ENCODE assay signal across 8 mouse cellular contexts in the genomic region with DNA sequence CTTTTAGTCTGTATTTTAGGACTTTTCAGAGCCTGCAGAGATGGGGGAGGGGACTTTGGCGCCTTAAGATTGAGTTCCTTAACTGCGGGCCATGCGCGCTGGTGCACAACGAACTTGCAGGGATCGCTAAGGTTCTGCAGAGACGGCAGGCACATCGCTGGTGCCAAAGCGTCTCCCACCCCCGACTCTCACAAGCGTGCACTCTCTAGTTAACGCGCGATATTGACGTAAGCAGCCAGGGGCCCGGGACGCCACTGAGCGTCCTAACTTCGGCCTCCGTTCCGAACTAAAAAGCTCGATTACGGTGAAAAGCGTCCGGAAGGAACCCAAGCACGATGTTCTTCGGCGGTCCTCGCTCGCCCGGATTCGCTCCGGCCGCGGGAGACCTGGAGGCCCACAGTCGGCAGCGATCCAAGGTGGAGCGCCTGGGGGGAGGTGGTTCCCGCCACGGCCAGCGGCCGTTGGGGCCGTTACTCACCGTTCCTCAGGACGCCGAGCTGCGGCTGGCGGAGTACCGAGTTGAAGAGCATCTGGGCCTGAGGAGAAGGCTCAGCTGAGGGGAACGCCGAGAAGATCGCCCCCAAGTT. TPM values are rescaled to one million over a fixed set of nuclear protein-coding genes. Genes with fewer than 3 reads are reported as not detected.
DNase-seq lines count a peak whose midpoint lies in the region; ATAC-seq and TF ChIP-seq lines count a peak whose summit lies in the region.

No protein-coding gene starts in this region.

- peaks cover 37% of the 10 kb centered on the region for H3K4me1 ChIP-seq in heart, embryonic 13.5 days
- H3K4me1 ChIP-seq in embryonic fibroblast, embryonic 13.5 days (ENCODE audit: control insufficient read depth, insufficient read depth, low read length): peaks cover 8% of the 10 kb centered on the region
- peaks cover 14% of the 10 kb centered on the region; the same call in 1 of the 2 replicates for H3K4me1 ChIP-seq in intestine, embryonic 15.5 days (replicated peaks)
- peaks cover 25% of the 10 kb centered on the region for H3K4me1 ChIP-seq in liver, postnatal 0 days (ENCODE audit: insufficient read depth)
- H3K4me1 ChIP-seq in neural tube, embryonic 14.5 days (ENCODE audit: control insufficient read depth, insufficient read depth, low read length): peaks cover 16% of the 10 kb centered on the region

- peak; percentile 25; the same call in 1 of the 2 replicates for TF ChIP-seq EP300 in liver, postnatal 0 days (IDR thresholded peaks at IDR 0.05; ENCODE audit: low read depth)

- H3K4me3 ChIP-seq in heart, embryonic 13.5 days: peak overlapping the region; percentile 91
- H3K4me3 ChIP-seq in embryonic fibroblast, embryonic 13.5 days (ENCODE audit: insufficient read depth, low read length): peak overlapping the region; percentile 64
- H3K4me3 ChIP-seq in intestine, embryonic 15.5 days (replicated peaks): peak overlapping the region; percentile 91
- peak overlapping the region; percentile 83 for H3K4me3 ChIP-seq in liver, postnatal 0 days (ENCODE audit: low read depth, low read length)
- peak overlapping the region; percentile 81 for H3K4me3 ChIP-seq in neural tube, embryonic 14.5 days (ENCODE audit: low read depth, low read length)

- under 1% methylated on average over 52 of the region's 52 CpGs for WGBS in heart, embryonic 13.5 days
- WGBS in intestine, embryonic 15.5 days: under 1% methylated on average over 52 of the region's 52 CpGs
- under 1% methylated on average over 52 of the region's 52 CpGs for WGBS in liver, postnatal 0 days (ENCODE audit: insufficient replicate concordance)
- WGBS in neural tube, embryonic 14.5 days: 0% methylated on average over 52 of the region's 52 CpGs

- peak; percentile 83 for TF ChIP-seq POLR2A in embryonic fibroblast, embryonic 13.5 days (IDR thresholded peaks at IDR 0.05; ENCODE audit: low read depth, low read length)

- ATAC-seq in heart, embryonic 13.5 days (ENCODE audit: extremely low read depth, insufficient number of reproducible peaks, low FRiP score, low TSS enrichment): peak; percentile 0; the same call in 1 of the 2 replicates
- ATAC-seq in intestine, embryonic 15.5 days: peak; percentile 50
- peak; percentile 28 for ATAC-seq in liver, postnatal 0 days
- no peak for ATAC-seq in neural tube, embryonic 14.5 days (ENCODE audit: low read depth)

- TF ChIP-seq CTCF in embryonic fibroblast, embryonic 13.5 days (IDR thresholded peaks at IDR 0.05; ENCODE audit: borderline replicate concordance, insufficient read depth, low read length): no peak
- TF ChIP-seq CTCF in liver, postnatal 0 days (IDR thresholded peaks at IDR 0.05; ENCODE audit: low read depth): no peak

- DNase-seq in heart, adult 8-10 months (ENCODE audit: low spot score): no peak
- DNase-seq in Muller cell, postnatal 12 days (ENCODE audit: inconsistent ontology term): peak; percentile 84
- peak; percentile 75 for DNase-seq in liver, postnatal 0 days
- no peak for DNase-seq in layer of hippocampus, adult 9-11 months

- peaks cover 4% of the 10 kb centered on the region; the same call in 1 of the 2 replicates for H3K9me3 ChIP-seq in heart, embryonic 13.5 days
- no peaks in the 10 kb centered on the region for H3K9me3 ChIP-seq in intestine, embryonic 15.5 days
- H3K9me3 ChIP-seq in liver, postnatal 0 days (ENCODE audit: low read length): no peaks in the 10 kb centered on the region
- H3K9me3 ChIP-seq in neural tube, embryonic 14.5 days (ENCODE audit: control insufficient read depth, low read length): no peaks in the 10 kb centered on the region

- peak overlapping the region; percentile 85 for H3K4me2 ChIP-seq in heart, embryonic 13.5 days
- peak overlapping the region; percentile 60 for H3K4me2 ChIP-seq in intestine, embryonic 15.5 days (replicated peaks)
- H3K4me2 ChIP-seq in liver, postnatal 0 days (ENCODE audit: low read depth, low read length): peak overlapping the region; percentile 73
- H3K4me2 ChIP-seq in neural tube, embryonic 14.5 days (ENCODE audit: low read depth, low read length): peak overlapping the region; percentile 91

- H3K9ac ChIP-seq in heart, embryonic 13.5 days: peak overlapping the region; percentile 90
- peak overlapping the region; percentile 75 for H3K9ac ChIP-seq in intestine, embryonic 15.5 days
- peak overlapping the region; percentile 81 for H3K9ac ChIP-seq in liver, postnatal 0 days (replicated peaks)
- peak overlapping the region; percentile 56 for H3K9ac ChIP-seq in neural tube, embryonic 14.5 days (replicated peaks; ENCODE audit: low read depth, low read length)

- peaks cover 18% of the 10 kb centered on the region for H3K36me3 ChIP-seq in heart, embryonic 13.5 days
- no peaks in the 10 kb centered on the region for H3K36me3 ChIP-seq in intestine, embryonic 15.5 days
- no peaks in the 10 kb centered on the region; the same call in 1 of the 2 replicates for H3K36me3 ChIP-seq in liver, postnatal 0 days (replicated peaks; ENCODE audit: insufficient read depth, low read length)
- H3K36me3 ChIP-seq in neural tube, embryonic 14.5 days (ENCODE audit: control insufficient read depth, insufficient read depth, low read length): no peaks in the 10 kb centered on the region

- no peaks in the 10 kb centered on the region for H3K27me3 ChIP-seq in heart, embryonic 13.5 days (replicated peaks)
- H3K27me3 ChIP-seq in intestine, embryonic 15.5 days (replicated peaks): no peaks in the 10 kb centered on the region
- H3K27me3 ChIP-seq in liver, postnatal 0 days (ENCODE audit: insufficient read depth, low read length): no peaks in the 10 kb centered on the region
- no peaks in the 10 kb centered on the region for H3K27me3 ChIP-seq in neural tube, embryonic 14.5 days (ENCODE audit: control insufficient read depth, insufficient read depth, low read length)

- H3K27ac ChIP-seq in heart, embryonic 13.5 days (replicated peaks): peak overlapping the region; percentile 94
- peak overlapping the region; percentile 76 for H3K27ac ChIP-seq in embryonic fibroblast, embryonic 13.5 days (ENCODE audit: insufficient read depth, low read length)
- peak overlapping the region; percentile 93 for H3K27ac ChIP-seq in intestine, embryonic 15.5 days
- peak overlapping the region; percentile 76 for H3K27ac ChIP-seq in liver, postnatal 0 days (ENCODE audit: low read depth)
- no peak overlapping the region for H3K27ac ChIP-seq in neural tube, embryonic 14.5 days (ENCODE audit: low read depth, low read length)

RNA-seq across cellular contexts. Expression of a gene that starts 0.4 kb away (rescaled TPM):
- 29.3 and 31.2 TPM in 2 replicates for polyA plus RNA-seq in heart, embryonic 13.5 days (2015; fragmentation: Nextera tagmentation; extraction: Ambion mirVana)
- total RNA-seq in heart, adult 8-10 months (2022): under 1 TPM; 0.06 to 0.34 (median 0.20) TPM
- polyA plus RNA-seq in embryonic fibroblast, embryonic 13.5 days (2011; ENCODE audit: insufficient read length, low read depth, missing spikeins): 14.6 and 25.1 TPM in 2 replicates
- 33.8 and 38.7 TPM in 2 replicates for polyA plus RNA-seq in intestine, embryonic 15.5 days (2015; fragmentation: Nextera tagmentation; extraction: Ambion mirVana)
- 10.7 and 11.8 TPM in 2 replicates for polyA plus RNA-seq in liver, postnatal 0 days (2015; fragmentation: Nextera tagmentation; extraction: Ambion mirVana)
- 3.5 and 5.7 TPM in 2 replicates for polyA plus RNA-seq in neural tube, embryonic 14.5 days (2014; fragmentation: Nextera tagmentation; extraction: Ambion mirVana)

RNA-seq across cellular contexts. Expression of a gene that starts 0.5 kb away (rescaled TPM):
- 34.1 and 37.2 TPM in 2 replicates for polyA plus RNA-seq in heart, embryonic 13.5 days (2015; fragmentation: Nextera tagmentation; extraction: Ambion mirVana)
- 10 to 100 TPM in 3 of 4 experiments, 1 to 10 TPM in 1; 9.7 to 11.2 (median 10.8) TPM for total RNA-seq in heart, adult 8-10 months (2022)
- polyA plus RNA-seq in embryonic fibroblast, embryonic 13.5 days (2011; ENCODE audit: insufficient read length, low read depth, missing spikeins): 27.6 and 37.1 TPM in 2 replicates
- 43.5 and 44.7 TPM in 2 replicates for polyA plus RNA-seq in intestine, embryonic 15.5 days (2015; fragmentation: Nextera tagmentation; extraction: Ambion mirVana)
- 9.3 and 11.0 TPM in 2 replicates for polyA plus RNA-seq in liver, postnatal 0 days (2015; fragmentation: Nextera tagmentation; extraction: Ambion mirVana)
- polyA plus RNA-seq in neural tube, embryonic 14.5 days (2014; fragmentation: Nextera tagmentation; extraction: Ambion mirVana): 37.6 and 45.1 TPM in 2 replicates

Comparison
In these comparisons a context has a peak if more than half of its experiments do, and no peak if none do; other contexts are left out.
1. DNase-seq: peak in Muller cell, postnatal 12 days (single experiment) and liver, postnatal 0 days (single experiment); none in heart, adult 8-10 months (single experiment) and layer of hippocampus, adult 9-11 months (single experiment).
2. Peak in every context shown above with its lines, with median percentiles within 50 percentile points of each other: H3K4me2 ChIP-seq, H3K4me3 ChIP-seq and H3K9ac ChIP-seq.